In the genomic region with DNA sequence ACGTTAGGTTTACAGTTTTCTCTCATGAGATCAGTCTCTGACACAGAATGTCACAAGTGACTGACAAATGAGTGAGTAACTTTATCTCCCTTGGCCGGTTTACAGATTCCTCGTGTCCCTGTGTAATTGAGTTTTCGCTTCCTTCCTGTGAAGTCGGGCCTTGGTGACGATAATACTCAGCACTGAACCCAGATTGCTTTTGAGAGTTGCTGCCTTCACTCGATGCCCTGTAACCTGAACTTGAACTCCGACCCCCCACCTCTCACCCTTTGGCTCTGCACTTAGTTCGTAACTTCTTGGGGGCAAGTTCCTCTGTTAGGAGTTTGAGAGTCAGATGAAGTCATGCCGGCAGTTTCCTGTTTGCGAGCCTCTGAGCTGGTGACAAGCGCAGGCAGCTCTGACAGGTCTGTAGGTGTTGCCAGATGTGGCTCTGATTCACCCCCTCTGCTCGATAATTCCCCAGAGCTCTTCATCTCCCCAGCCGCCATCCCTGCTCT, we compare ENCODE assay signal across 8 mouse cellular contexts.
A peak's percentile ranks its signal among the peaks of the same experiment; 100 is the strongest.
DNase-seq lines count a peak whose midpoint lies in the region; ATAC-seq lines count a peak whose summit lies in the region.

No protein-coding gene starts in this region.

- peak; percentile 45; the same call in 1 of the 2 replicates for ATAC-seq in heart, embryonic 14.5 days (ENCODE audit: insufficient number of reproducible peaks, insufficient read depth, low FRiP score, low read depth)
- no peak for ATAC-seq in intestine, embryonic 16.5 days

- no peaks in the 10 kb centered on the region for H3K27me3 ChIP-seq in heart, embryonic 14.5 days (ENCODE audit: control insufficient read depth, insufficient read depth, low read length)
- H3K27me3 ChIP-seq in intestine, embryonic 16.5 days (replicated peaks; ENCODE audit: control insufficient read depth, insufficient read depth, low read length), result no peaks in the 10 kb centered on the region

- no peaks in the 10 kb centered on the region for H3K36me3 ChIP-seq in heart, embryonic 14.5 days (ENCODE audit: control insufficient read depth, insufficient read depth, low read length)
- no peaks in the 10 kb centered on the region for H3K36me3 ChIP-seq in intestine, embryonic 16.5 days (ENCODE audit: control insufficient read depth, insufficient read depth, low read length)

- peak overlapping the region; percentile 61 to 78 for H3K27ac ChIP-seq in heart, embryonic 14.5 days (replicated peaks in 1 of 2; ENCODE audit: control insufficient read depth in 1 of 2, insufficient read depth in 1 of 2, low read depth in 2 of 2, low read length in 2 of 2)
- no peak overlapping the region for H3K27ac ChIP-seq in intestine, embryonic 16.5 days (ENCODE audit: low read length)

- peak overlapping the region; percentile 48 for H3K4me2 ChIP-seq in heart, embryonic 14.5 days (ENCODE audit: low read length)
- H3K4me2 ChIP-seq in intestine, embryonic 16.5 days (ENCODE audit: low read depth, low read length), result no peak overlapping the region

- peak overlapping the region; percentile 54; the same call in 1 of the 2 replicates for H3K9ac ChIP-seq in heart, embryonic 14.5 days (ENCODE audit: low read length)
- no peak overlapping the region for H3K9ac ChIP-seq in intestine, embryonic 16.5 days (ENCODE audit: low read depth, low read length)

- no peak overlapping the region for H3K4me3 ChIP-seq in heart, embryonic 14.5 days (ENCODE audit: control insufficient read depth in 1 of 2, insufficient read depth in 1 of 2, low read depth in 1 of 2, low read length in 2 of 2)
- no peak overlapping the region for H3K4me3 ChIP-seq in intestine, embryonic 16.5 days (ENCODE audit: low read length)

- H3K4me1 ChIP-seq in heart, embryonic 14.5 days (ENCODE audit: control insufficient read depth in 2 of 2, insufficient read depth in 2 of 2, low read length in 2 of 2), result peaks cover 31 to 56% of the 10 kb centered on the region in 2 experiments
- H3K4me1 ChIP-seq in intestine, embryonic 16.5 days (ENCODE audit: control insufficient read depth, insufficient read depth, low read length), result peaks cover 2% of the 10 kb centered on the region; the same call in 1 of the 2 replicates

- 6% methylated on average over 14 of the region's 14 CpGs for WGBS in heart, embryonic 14.5 days
- WGBS in intestine, embryonic 16.5 days, result 60% methylated on average over 14 of the region's 14 CpGs

- peak; percentile 52 to 59 for DNase-seq in heart, adult 18-20 months
- no peak for DNase-seq in heart, adult 8-10 months (ENCODE audit: low spot score)
- DNase-seq in CD8-positive naive resting alpha-beta T cell, adult 2 months (ENCODE audit: low read depth in 2 of 2, low spot score in 2 of 2), result peak; percentile 87
- peak; percentile 54 to 60 for DNase-seq in monocyte, adult 2 months (ENCODE audit: low read depth in 1 of 2, low spot score in 2 of 2)
- DNase-seq in layer of hippocampus, postnatal 14 days (ENCODE audit: low spot score in 2 of 2), result no peak
- DNase-seq in layer of hippocampus, adult 9-10 months (ENCODE audit: low spot score), result no peak

- no peaks in the 10 kb centered on the region for H3K9me3 ChIP-seq in heart, embryonic 14.5 days (ENCODE audit: control insufficient read depth, low read length)
- H3K9me3 ChIP-seq in intestine, embryonic 16.5 days (ENCODE audit: control insufficient read depth, low read length), result no peaks in the 10 kb centered on the region

Comparison
In these comparisons a context has a peak if more than half of its experiments do, and no peak if none do; other contexts are left out.
1. DNase-seq: peak in heart, adult 18-20 months (2 of 2), CD8-positive naive resting alpha-beta T cell, adult 2 months (2 of 2) and monocyte, adult 2 months (2 of 2); none in heart, adult 8-10 months (single experiment), layer of hippocampus, postnatal 14 days (0 of 2) and layer of hippocampus, adult 9-10 months (single experiment).